Mouse (Mus musculus) heart, postnatal 4 days (tissue): ENCODE measurements at regions not wholly inside any gene's neighbourhood (a gene's known extent, or its start where the extent isn't known, plus 50 kb on each side); places are given as distances from the start of the nearest gene placed in this dataset.
A peak's percentile ranks its signal among the peaks of the same experiment; 100 is the strongest.

ENCODE experiments used
- DNase-seq: peaks from one replicate; pipeline ENCODE4 v3.0.0; 2021

DNA sequence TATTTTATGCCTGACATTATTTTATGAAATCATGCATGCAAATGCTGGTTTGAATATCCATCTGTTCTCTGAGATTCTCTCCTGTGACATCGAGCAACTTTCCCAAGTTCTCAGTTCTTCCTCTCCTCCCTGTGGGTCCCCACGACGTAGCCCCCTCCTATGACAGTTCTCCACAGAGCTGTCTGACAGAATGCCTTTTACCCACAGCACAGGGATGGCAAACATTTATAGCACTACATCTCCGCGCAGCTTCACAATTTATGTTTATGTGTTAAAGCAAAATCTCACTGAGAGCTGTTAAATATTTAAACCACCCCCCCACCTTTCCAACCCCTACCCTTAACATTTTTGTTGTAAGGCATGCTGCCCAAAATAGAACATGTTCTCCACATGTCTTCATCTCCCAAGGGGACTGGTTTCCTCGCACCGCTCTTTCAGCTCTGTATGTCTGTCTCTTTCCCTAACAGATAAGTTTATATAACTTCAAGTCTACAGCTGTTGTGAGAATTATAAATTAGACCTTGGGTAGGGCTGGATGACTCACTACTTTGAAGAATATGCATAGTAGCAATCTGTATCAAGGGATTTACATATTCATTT is 63.5 kb upstream of the Ndst3 start:
- no peak for DNase-seq

DNA sequence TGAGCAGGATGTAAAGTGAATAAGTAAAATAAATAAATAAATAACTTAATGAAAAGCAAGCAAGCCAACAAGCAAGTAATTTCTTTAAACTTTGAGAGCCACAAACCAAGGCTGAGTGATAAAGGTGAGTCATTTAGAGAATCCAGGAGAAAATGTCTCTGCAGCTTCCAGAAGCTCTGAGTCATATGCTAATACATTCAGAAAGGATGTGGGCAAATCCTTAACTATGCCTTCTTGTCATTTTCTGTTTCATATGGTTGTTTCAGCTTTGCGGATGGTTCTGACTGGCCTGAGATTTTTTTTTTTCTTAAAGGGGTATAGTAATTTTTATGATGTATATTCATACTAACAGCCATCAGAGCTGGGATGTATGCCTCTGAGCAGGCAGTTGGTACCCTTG is 64.3 kb upstream of the Ndst3 start:
- no peak for DNase-seq

DNA sequence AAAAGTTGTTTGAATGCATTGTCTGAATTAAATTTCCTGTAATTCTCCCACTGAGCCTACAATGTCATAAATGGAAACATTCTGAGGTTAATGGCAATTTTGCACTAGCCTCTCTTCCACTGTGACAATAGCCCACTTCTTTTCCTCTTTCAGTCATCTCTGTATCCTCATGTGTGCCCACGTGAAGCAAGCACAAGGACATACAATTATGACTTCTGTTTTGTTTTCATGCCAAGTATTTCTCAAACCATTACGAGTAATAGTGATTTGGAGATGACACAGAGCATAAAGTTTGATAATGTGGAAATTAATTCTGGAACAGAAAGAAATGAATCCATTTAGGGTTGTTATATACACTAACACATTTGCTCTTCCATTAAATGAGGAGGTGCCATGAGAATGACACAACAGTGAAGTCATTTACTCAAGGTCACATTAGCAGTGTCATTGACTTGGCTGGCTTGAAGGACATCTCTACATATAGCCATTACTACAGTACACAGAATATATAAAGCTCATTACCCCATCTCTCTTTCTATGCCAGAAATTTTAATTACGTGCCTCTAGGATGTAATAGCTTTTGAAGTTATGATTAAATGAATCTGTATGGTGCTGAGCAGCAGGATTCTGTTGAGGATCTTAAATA is 75.4 kb upstream of the Ndst3 start:
- no peak for DNase-seq

DNA sequence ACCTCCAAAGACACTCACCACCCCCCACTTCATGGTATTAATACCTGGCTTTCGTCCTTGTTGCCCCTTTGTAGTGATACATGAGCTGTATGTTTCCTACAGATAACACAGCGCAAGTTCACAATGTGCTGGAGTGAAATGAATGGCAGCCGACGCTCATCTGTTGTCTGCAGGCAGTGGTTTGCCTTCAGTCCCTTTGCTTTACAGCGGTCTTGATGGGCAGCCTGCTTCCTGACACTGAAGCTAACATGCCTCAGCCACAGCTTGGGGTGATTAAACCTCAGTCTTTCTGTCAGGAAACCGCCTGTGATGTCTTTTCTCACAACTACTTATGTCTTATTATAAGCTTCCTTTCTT is 75.9 kb upstream of the Ndst3 start:
- no peak for DNase-seq

DNA sequence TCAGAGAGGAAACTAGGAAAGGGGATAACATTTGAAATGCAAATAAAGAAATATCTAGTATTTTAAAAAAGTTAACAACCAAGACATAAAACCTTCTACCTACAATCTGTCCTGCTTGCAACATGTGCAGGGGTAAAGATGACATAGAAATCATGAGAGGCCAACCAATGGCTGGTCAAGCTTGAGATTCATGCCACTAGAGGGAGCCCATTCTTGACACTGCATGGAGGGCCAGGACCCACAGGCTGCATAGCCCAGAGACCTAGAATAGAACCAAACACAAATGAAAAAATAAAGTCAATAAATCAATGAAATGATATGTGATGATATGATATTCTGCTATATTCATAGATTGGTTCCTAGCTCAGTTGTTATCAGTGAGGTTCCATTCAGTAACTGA is 89.9 kb upstream of the Ndst3 start:
- peak; percentile 16 for DNase-seq

DNA sequence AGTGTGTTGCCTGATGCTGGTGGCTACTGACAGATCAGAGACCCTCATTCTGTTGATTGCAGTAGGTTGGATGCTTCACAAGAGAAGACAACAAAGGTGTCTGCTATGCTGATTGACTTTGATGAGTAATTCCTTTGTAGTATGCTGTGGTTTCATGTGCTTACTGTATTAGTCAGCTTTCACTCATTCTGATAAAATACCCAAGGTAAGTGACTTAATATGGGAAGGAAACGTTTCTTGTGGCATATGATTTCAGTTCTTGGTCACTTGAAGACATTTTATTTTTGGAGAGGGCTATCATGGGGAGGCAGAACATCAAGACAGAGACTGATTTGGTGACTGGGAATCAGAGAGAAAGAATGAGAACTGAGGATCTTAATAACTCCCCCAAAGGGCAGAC is 90.9 kb upstream of the Ndst3 start:
- no peak for DNase-seq

DNA sequence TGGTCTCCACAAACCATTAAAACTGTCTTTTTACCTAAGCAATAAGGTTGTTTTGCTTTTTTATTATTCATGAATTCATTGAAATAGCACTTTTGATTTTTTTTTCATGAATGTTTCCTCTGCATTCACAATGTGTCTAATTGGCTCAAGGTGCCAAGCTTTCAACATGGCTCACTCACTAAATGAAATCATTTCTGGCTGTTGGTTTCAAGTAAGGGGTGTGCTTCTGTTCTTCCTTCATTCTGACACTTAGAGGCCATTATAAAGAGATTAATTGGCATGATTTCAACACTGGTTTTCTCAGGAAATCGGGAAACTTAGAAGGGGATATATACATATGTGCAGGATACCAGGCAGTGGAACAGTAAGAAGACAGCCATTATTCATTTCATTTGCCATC is 93.5 kb upstream of the Ndst3 start:
- DNase-seq = no peak

DNA sequence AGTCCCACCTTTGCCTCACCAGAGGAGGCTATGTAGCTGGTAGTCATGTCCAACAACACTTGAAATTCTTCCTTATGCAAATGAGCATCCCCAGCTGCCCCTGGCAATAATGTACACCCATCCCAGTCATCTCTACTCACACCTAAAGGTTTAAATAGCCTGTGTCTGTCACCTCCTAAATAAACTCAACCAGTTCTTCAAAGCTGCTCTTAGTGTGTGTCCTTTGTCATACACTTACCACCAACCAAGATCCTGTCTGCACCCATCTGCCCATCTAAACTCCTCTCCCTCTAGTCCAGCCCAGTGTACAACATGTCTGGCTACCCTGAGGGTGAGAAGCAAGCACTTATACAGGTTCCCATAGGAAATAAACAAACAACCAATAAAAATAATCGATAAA is 103.4 kb upstream of the Ndst3 start:
- no peak for DNase-seq

DNA sequence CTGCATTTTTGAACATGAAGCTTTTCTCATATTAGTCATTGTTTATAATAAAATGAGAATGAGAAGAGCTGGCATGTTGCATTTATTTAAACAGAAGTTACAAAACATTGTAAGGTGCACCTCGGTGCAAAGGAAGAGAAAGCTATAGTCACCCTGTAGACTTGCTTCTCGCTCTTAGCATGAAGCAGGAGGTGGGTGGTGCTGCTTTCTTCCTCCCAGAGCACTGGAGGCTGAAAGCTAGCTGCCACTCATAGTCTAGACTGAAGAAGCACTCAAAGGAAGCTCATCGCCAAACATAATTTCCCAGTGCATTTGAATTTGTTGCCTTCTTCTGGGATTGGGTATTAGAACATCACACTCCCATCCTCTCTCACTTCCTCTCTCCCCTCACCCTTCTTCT is 114.7 kb upstream of the Ndst3 start:
- DNase-seq = no peak

DNA sequence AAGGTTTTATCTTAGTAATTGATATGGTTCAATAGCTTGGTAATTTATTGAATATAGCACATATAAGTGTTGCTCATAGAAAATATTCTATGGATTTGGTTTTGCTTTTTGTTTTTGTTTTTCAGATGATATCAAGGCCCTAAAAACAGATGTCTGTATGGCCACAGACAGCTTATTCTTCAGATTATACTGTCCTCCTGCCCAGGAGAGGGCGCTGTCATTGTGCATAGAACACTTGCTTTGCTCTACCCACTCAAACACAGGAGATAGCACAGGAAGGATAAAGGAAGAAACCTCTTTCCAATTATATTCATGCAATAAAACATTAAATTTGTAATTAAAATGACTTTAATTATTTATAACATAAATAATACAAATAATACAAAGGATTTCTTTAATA is 115.4 kb upstream of the Ndst3 start:
- no peak for DNase-seq

DNA sequence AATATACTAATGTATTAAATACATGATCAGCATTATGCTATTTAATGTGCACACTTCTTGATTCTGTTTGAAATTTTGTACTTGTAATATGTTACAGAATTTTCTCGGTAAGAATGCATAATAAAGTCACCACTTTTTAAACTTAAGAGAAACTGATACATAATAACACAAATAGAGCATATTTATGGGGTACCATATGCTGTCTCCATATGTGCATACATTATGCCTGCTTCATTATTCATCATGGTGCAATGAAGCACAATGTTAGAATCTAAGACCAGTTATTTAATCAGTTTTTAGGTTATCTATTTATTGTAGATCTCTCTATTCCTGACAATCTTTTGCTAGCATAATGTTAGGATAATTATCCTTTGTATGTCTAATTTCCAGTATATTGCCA is 115.9 kb upstream of the Ndst3 start:
- no peak for DNase-seq

DNA sequence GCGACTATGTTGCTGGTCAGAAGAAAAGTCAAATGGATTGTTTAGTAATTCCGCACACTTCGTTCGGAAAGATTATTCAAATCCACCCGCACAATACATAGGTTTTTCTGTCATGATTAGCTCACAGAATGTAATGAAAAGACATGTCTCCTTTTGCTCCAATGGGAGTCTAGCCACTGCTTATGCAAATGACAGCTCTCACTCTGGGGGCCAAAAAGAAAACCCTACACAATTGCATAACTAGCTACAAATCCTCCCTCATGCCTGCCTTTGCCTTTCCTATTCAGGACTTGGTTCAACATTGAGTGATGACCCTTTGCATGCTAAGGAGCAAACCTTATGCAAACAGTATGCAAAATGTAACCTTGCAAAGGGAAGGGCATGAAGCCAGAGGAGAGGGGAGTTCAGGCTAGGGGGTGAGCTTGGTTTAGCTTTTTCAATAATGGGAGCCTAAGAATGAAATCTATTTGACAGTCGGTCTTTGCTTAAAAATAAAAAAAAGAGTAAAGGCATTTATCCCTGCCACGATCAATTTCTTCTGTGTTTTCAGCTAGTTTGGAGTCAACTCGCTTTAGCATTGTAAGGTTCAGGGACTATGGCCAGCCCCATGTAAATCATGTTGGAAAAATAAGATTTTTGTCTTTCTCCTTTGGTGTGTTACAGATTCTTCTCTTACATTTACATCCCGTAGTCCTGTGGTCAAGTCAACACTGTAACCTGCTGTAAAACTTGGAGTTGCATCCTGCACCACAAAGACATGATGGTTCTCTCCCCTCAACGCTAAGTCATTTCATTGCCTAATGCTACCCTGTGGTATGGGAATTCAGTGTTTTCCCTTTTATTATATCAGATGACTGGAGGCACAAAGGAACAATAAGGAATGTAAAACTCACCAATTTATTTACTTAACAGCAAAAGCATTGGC is 119.6 kb upstream of the Ndst3 start:
- DNase-seq = no peak

DNA sequence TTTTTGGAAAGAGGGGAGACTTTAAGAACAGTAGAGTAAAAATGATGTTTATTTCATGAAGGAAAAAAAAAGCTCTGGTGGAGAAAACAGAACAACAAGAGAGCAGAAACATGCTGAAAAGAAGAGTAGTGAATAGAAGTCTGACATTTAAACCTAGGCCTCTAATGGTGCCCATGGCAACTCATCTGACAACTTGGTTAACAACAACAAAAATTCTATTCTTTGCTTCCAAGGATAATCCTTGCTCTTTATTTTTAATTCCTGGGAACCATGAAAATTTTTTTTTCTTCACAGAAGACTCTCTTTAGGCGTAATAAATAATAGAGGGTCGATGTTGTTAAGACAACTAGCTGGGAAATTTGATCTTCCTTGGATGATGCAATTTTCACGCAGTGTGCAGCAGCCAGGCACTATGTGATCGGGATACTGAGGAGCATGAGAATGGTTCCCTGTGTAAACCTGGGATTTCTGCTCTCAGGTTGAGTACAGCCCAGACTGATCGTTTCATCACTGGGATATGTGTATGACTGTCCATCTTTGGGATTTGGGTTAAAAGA is 120.4 kb upstream of the Ndst3 start:
- no peak for DNase-seq

DNA sequence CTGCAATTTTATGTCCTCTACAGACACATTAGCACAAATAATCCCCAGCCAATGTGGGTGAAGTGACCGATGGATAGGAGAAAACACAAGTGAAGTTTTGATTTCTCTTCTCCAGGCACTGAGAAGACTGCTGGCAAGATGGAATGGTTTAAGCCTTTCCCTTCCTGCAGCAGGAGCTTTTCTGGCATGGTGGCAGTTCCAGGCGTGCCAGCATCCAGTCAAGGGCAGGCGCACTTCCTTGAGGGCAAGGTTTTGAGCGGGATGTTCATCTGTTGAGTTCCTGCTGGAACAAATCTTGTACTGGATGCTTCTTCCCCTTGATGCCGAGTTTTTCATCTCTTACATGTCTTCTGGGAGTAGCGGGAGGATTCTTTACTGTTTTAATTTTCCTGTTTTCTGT is 138.1 kb upstream of the Ndst3 start:
- no peak for DNase-seq

DNA sequence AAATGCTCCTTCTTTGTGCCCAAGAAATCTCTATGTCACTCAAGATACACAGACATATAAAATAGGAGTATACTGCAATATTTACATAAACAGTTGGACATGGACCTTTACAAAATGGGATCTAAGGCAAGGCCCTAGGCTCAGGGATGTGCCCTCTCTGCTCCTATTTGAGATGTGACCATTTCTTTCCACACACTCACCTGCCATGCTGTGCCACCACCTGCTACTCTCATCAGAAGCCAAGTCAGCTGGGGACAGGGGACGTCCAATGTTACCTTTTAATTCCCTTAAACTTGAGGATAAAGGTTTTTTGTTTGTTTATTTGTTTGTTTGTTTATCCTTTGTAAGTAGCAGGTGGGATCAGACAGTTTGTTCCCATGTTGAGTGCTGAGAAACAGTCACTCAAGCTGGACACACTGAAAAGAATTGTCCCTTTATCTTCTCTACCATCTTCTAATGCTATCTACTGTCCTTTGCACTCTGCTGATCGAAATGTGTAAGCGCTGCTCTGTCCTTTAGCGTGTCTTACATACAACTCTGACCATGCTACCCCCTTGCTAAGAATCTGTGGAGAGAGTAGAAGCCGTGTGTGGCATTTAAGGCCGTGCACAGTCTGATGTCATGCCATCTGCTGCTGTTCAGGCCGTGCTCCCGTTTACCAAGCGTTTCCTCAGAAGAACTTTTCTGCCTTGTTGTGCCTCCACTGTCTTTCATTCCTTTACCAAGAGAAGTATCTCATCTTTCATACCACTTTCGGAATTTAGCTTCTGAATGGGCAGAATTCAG is 147.9 kb upstream of the Ndst3 start:
- no peak for DNase-seq

DNA sequence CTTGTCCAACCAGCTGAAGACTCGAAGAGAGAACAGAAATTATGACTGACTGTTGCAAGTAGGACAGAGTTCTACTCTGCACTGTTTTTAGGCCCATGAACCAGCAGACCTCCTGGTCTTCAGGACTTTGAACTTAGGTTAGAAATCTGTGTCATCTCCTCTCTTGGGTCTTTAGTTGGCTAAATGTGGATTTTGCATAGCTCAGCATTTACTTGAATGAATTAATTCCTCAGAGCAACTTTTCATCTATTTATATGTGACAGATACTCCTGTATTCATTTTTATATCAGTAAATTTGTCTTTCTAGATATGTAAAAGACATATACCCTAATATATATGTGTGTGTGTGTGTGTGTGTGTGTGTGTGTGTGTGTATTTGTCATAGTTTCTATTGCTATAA is 155.9 kb upstream of the Ndst3 start:
- no peak for DNase-seq

DNA sequence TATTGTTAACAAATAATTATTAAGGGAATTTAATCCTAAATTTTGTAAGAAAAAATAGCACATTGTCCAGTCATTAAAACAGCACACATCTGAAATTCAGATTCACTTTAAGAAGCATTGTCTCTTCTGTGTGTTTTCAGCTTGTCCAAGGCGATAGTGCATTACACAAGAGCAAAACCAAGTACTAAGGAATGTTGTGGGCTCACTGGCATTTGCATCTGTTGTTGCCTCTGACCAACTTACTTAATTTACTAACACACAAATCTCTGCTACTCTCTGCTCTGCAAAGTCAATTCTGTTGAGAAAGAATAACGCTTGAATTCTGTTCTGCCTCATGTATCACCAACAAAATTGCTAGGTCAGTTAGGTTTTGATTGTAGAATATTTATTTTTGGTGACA is 158.0 kb upstream of the Ndst3 start:
- DNase-seq = no peak

DNA sequence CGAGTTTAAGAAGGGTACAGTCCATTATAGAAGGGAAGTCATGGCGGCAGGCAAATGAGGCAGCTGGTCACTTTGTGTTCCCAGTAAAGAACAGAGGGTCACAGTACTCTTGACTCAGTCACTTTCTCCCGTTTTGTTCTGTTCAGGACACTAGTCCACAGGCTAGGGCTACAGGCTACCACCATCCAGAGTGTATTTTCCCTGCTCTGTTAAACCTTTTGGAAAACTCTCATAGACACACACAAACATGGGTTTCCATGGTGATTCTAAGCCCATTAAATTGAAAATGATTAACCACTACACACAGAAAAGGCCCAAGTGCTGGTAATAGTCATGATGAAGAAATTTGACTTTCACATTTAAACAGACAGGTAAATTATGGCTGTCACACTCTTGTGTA is 162.2 kb upstream of the Ndst3 start:
- no peak for DNase-seq

DNA sequence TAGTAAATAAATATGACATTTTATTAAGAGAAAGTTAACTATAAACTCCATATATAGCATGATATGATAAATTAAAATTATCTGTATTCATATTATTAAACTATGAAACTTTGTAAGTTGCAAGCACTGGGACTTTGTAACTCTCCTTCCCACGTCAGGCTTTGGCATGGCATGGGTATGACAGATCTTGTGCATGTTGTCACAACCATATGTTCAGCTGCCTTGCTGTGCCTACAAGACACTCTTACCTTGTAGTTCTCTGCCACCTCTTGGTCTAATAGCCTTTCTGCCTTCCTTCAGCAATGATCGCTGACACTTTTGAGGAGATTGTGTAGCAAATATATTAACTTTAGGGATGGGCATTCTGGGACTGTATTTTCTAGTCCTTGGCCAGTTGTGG is 183.1 kb upstream of the Ndst3 start:
- no peak for DNase-seq

DNA sequence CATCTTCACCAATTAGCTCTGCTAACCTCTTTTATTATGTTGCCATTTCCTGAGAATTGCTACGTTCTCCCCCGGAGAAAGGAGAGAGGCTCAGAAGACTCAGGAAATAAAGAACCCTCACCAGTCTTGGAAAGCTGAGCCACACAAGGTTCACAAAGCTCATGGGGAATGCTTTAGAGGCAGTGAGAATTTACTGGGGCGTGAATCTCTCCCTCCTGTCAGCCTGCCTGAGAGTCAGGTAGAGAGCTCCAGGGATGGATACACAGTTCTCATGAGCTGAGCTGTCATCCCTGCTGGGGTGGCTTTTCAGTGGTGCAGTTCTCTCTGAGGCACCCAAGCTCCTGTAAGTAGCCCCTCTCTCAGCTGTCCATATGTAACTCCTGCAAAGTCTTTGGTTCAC is 203.0 kb upstream of the Ndst3 start:
- no peak for DNase-seq

DNA sequence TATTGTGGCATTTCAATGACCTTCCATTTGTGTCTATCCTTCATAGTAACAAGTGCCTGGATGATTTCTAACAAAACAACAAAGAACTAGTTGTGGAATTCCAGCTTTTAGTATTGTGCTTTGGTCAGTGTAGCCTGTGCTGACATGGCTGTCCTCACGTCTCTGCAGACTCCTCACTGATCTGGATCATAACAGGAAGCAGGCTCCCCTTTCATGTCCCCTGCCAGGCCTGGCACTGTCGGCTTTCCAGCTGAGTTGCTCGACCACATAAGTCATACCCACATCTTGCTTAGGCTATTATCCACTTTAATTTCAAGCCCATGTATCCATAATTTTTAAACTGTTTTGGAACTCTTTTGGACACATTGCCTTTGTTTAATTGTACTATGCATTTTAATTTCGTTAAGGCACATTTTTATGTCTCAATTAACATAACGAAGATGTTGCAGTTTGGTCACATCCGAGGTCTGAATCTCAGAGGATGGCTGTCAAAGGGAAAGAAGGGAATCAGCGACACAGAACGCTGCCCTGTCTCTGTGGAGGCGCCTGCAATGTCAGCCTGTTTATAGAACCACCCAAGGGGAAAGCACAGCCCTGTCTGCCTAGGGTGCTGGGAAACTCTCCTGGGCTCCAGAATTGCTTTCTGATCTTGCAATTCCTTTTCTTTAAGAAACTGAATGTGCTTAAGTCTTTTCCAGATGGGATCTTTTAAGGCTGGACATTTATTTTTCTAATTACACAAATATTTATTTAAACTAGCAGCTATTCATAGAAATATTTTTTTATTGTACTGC is 215.5 kb upstream of the Ndst3 start:
- no peak for DNase-seq

DNA sequence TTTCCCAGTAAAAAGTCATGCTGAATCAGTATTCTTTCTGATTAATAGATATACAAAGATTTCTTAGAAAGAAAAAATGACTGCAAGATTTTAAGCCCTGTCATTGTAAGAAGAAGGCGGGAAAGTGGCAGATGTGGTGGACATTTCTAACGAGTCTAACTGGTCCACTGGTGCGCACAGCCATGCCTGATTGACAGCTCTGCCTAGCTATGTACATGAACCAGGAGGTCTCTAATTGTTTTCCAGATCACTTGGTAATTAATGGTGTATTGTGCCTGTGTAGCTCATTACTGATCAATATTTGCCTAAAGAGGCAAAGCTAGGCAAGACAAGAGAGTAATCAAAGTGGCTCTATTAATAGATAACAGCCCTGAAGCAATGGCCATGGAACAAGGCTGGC is 227.5 kb upstream of the Ndst3 start:
- DNase-seq = no peak
